Mouse (Mus musculus): ENCODE data around the gene Lypd5. TPM values are rescaled to one million over a fixed set of nuclear protein-coding genes. Genes with fewer than 3 reads are reported as not detected.

Gene Lypd5
- polyA plus RNA-seq, 1 experiment from 2014 or later = not detected

DNA sequence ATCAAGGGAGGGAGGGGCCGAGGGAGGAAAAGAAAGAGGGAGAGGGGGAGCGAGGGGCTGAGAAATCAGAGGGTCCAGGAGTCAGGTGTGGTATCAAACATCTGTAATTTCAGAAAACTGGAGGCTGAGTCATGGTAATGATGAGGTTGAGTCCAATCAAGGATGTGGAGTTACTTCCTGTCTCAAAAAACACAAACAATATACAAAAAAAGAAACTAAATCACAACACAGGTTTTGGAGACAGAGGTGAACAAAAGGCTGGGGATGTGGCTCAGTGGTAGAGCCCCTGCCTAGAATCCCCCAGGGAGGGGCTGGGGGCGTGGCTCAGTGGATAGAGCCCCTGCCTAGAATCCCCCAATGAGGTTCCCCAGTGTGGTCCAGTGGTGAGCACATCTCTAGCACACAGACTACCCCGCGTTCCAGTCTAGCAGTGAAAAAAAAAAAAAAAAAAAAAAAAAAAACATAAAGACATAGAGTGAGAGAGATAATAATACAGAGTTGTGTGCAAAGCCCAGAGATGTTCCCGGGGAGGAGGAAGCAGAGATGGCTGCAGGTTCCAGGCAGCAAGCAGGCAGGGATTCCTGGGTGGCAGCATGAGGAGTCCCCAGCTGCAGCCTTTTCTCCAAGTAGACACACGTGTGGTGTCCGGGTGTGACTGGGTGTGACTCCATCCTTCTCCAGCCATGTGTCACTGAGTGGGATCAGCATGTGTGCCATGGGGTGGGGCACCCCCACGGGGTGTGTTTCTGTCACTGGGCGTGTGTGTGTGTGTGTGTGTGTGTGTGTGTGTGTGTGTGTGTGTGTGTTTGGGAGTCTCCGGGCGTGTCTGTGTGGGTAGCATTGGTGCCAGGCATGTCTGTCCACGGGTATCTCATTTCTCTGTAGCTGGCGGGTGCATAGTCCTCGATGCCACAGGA, 18.0 kb downstream of the Lypd5 start:
- H3K27me3 ChIP-seq (ENCODE audit: control insufficient read depth, insufficient read depth, low read length) = no peaks in the 10 kb centered on the region; the same call in 1 of the 2 replicates
- DNase-seq (ENCODE audit: low spot score, missing footprints) = peak; percentile 12
- H3K9ac ChIP-seq (ENCODE audit: low read length) = no peak overlapping the region
- no peak overlapping the region for H3K4me3 ChIP-seq (ENCODE audit: low read depth, low read length)
- H3K27ac ChIP-seq (ENCODE audit: low read depth, low read length) = no peak overlapping the region
- 75% methylated on average over 15 of the region's 15 CpGs for WGBS
- H3K4me2 ChIP-seq = no peak overlapping the region
- no peak for ATAC-seq (ENCODE audit: low FRiP score)
- no peaks in the 10 kb centered on the region for H3K36me3 ChIP-seq (ENCODE audit: control insufficient read depth, insufficient read depth, low read length)
- no peaks in the 10 kb centered on the region for H3K4me1 ChIP-seq (ENCODE audit: control insufficient read depth, insufficient read depth, low read length)
- H3K9me3 ChIP-seq (ENCODE audit: control insufficient read depth, low read length) = no peaks in the 10 kb centered on the region

- ATAC-seq (ENCODE audit: low FRiP score) (no peak), DNase-seq (ENCODE audit: low spot score, missing footprints) (no peak)
- Histone ChIP-seq H3K36me3 (ENCODE audit: control insufficient read depth, insufficient read depth, low read length) (no peaks in the 10 kb centered on the region), H3K9ac (ENCODE audit: low read length) (no peak overlapping the region), H3K9me3 (ENCODE audit: control insufficient read depth, low read length) (no peaks in the 10 kb centered on the region), H3K27ac (ENCODE audit: low read depth, low read length) (no peak overlapping the region), H3K27me3 (ENCODE audit: control insufficient read depth, insufficient read depth, low read length) (no peaks in the 10 kb centered on the region; the same call in 1 of the 2 replicates), H3K4me1 (ENCODE audit: control insufficient read depth, insufficient read depth, low read length) (no peaks in the 10 kb centered on the region), H3K4me2 (no peak overlapping the region), H3K4me3 (ENCODE audit: low read depth, low read length) (no peak overlapping the region)
- WGBS = 74% methylated on average over 4 of the region's 4 CpGs
Measured at GRCm38 (mm10) chr7:24368226-24368625, 19.2 kb downstream of the Lypd5 start.

DNA sequence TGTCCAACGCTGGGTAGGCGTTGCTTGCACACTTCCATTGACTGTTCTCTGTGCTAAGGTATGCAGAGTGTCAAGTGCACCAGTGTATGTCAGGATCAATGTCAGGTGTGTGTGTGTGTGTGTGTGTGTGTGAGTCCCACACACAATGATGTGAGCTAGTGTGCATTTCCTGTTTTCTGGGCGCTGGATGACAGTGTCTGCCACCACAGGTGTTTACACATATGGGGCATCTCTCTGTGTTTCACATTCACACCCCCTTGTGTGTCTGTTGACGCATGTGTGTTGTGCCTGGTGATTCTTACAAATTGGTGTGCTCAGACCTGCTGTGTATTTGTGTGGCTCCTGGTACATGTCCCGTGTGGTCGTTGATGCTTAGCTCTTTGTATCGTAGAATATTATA, 19.9 kb downstream of the Lypd5 start:
- WGBS = 91% methylated on average over 7 of the region's 7 CpGs

DNA sequence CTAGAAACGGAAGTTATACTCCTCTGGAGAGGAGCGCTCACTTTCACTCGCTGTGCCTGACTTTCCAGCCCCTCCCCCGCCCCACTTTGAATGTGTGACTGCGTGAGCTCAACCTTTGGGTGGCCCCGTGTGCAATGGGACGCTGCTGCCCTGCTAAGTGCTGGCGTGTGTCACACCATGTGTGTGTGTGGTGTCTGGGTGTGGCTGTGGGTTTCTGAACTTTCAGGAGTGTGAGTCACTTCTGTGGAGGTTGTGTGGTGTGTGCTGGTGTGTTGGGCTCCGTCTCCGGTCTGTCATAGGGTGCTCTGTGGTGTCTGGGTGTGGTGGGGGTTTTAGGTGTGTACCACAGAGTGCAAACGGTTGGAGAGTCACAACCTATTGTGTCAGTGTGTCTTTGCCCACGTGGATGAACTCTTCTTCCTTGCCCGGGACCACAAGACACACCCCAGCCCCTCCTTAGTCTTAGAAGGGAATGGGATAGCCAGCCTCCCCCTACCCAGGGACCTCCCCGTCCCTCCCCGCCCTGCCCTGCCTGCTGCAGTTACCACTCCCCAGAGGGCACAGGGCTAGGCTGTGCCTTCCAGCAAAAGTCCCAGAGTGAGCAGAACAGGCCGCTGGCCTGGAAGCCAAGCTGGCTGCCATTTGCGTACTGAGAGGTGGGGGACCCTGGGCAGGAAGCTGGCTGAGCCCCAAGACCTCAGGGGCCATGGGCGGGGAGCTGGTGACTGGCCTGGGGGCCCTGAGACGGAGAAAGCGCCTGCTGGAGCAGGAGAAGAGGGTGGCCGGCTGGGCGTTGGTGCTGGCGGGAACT, 20.9 kb downstream of the Lypd5 start, which contains the start of gene Kcnn4:
Gene Kcnn4, plus strand, starts transcription at position 533 of the 811 bp plus-strand sequence.
- H3K4me3 ChIP-seq (ENCODE audit: low read depth, low read length) = no peak within 1 kb of the TSS
- ATAC-seq (ENCODE audit: low FRiP score) (no peak), DNase-seq (ENCODE audit: low spot score, missing footprints) (peak; percentile 72)
- 44% methylated on average over 23 of the region's 23 CpGs for WGBS
- H3K36me3 ChIP-seq (ENCODE audit: control insufficient read depth, insufficient read depth, low read length) = no peaks in the 10 kb centered on the region
- no peak within 1 kb of the TSS for H3K4me2 ChIP-seq
- H3K27me3 ChIP-seq (ENCODE audit: control insufficient read depth, insufficient read depth, low read length) = no peaks in the 10 kb centered on the region; the same call in 1 of the 2 replicates
- no peak within 1 kb of the TSS for H3K27ac ChIP-seq (ENCODE audit: low read depth, low read length)
- no peaks in the 10 kb centered on the region for H3K4me1 ChIP-seq (ENCODE audit: control insufficient read depth, insufficient read depth, low read length)
- no peaks in the 10 kb centered on the region for H3K9me3 ChIP-seq (ENCODE audit: control insufficient read depth, low read length)
- peak within 1 kb of the TSS; percentile 5; the same call in 1 of the 2 replicates for H3K9ac ChIP-seq (ENCODE audit: low read length)

More for the DNA sequence above, 19.9 kb downstream of the Lypd5 start:
- ATAC-seq (ENCODE audit: low FRiP score) = no peak
- Histone ChIP-seq H3K4me3 (ENCODE audit: low read depth, low read length) (no peak overlapping the region), H3K27ac (ENCODE audit: low read depth, low read length) (no peak overlapping the region), H3K4me1 (ENCODE audit: control insufficient read depth, insufficient read depth, low read length) (no peaks in the 10 kb centered on the region), H3K4me2 (no peak overlapping the region), H3K36me3 (ENCODE audit: control insufficient read depth, insufficient read depth, low read length) (no peaks in the 10 kb centered on the region), H3K9me3 (ENCODE audit: control insufficient read depth, low read length) (no peaks in the 10 kb centered on the region), H3K9ac (ENCODE audit: low read length) (no peak overlapping the region), H3K27me3 (ENCODE audit: control insufficient read depth, insufficient read depth, low read length) (no peaks in the 10 kb centered on the region; the same call in 1 of the 2 replicates)
- DNase-seq (ENCODE audit: low spot score, missing footprints) = peak; percentile 14

DNA sequence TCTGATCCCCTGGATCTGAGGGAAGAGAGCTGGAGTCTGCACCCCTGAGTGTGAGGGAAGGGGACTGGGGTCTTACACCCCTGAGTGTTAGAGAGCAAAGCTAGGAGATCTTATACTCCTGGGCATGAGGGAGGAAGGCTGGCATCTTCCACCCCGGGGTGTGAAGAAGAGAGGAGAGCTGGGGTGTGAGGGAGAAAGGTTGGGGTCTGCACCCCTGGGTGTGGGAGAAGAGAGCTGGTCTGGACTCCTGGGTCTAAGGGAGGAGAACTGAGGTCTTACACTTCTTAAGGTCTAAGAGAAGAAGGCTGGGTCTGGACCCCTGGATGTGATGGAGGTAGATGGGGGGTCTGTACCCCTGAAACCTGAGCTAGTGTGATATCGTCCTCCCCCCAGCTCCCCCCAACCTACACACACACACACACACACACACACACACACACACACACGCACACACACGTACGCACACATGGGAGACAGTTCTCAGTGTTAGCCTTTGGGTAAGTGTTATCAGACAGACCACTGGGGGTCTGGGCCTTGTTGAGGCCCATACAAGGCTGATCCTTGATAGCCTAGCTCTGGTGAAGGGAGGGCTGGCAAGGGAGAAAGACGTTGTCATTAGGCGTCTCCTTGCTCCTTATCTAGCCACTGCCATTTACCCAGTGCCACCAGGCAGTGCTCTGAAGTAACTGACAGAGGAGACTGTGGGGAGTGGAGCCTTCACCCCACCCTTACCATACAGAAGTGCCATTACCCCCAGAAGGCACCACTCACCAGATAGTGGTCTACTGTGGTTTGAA, 22.2 kb downstream of the Lypd5 start:
- Histone ChIP-seq H3K4me1 (ENCODE audit: control insufficient read depth, insufficient read depth, low read length) (no peaks in the 10 kb centered on the region), H3K27me3 (ENCODE audit: control insufficient read depth, insufficient read depth, low read length) (no peaks in the 10 kb centered on the region; the same call in 1 of the 2 replicates), H3K4me2 (no peak overlapping the region), H3K27ac (ENCODE audit: low read depth, low read length) (no peak overlapping the region), H3K36me3 (ENCODE audit: control insufficient read depth, insufficient read depth, low read length) (no peaks in the 10 kb centered on the region), H3K9me3 (ENCODE audit: control insufficient read depth, low read length) (no peaks in the 10 kb centered on the region), H3K9ac (ENCODE audit: low read length) (no peak overlapping the region), H3K4me3 (ENCODE audit: low read depth, low read length) (no peak overlapping the region)
- WGBS = 78% methylated on average over 6 of the region's 7 CpGs
- ATAC-seq (ENCODE audit: low FRiP score) (no peak), DNase-seq (ENCODE audit: low spot score, missing footprints) (peak; percentile 47)

GRCm38 (mm10) chr7:24371809-24372145, 22.8 kb downstream of the Lypd5 start:
- H3K4me3 ChIP-seq (ENCODE audit: low read depth, low read length) = no peak overlapping the region
- DNase-seq (ENCODE audit: low spot score, missing footprints) (no peak), ATAC-seq (ENCODE audit: low FRiP score) (no peak)

DNA sequence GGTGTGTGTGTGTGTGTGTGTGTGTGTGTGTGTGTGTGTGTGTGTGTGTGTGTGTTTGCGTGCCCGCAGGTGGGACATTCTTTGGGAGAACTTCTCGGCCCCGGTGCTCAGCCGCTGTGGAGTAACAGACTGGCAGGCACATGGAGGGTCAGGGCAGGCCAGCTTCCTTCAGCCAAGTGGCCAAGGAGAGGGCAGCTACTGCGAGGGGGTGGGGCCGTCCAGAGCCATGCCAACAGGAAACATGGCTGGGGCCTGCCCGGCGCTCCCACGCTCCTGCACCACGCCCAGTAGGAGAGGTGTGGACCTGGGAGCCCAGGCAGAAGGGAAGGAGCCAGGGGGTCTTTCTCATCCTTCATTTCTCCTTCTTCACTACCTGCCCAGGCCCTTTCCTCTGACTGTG, 23.3 kb downstream of the Lypd5 start:
- Histone ChIP-seq H3K9me3 (ENCODE audit: control insufficient read depth, low read length) (no peaks in the 10 kb centered on the region), H3K4me3 (ENCODE audit: low read depth, low read length) (no peak overlapping the region), H3K4me2 (no peak overlapping the region), H3K9ac (ENCODE audit: low read length) (no peak overlapping the region), H3K27ac (ENCODE audit: low read depth, low read length) (no peak overlapping the region), H3K27me3 (ENCODE audit: control insufficient read depth, insufficient read depth, low read length) (peaks cover under 1% of the 10 kb centered on the region; the same call in 1 of the 2 replicates), H3K36me3 (ENCODE audit: control insufficient read depth, insufficient read depth, low read length) (no peaks in the 10 kb centered on the region), H3K4me1 (ENCODE audit: control insufficient read depth, insufficient read depth, low read length) (no peaks in the 10 kb centered on the region; the same call in 1 of the 2 replicates)
- ATAC-seq (ENCODE audit: low FRiP score) (no peak), DNase-seq (ENCODE audit: low spot score, missing footprints) (no peak)
- WGBS = 87% methylated on average over 11 of the region's 11 CpGs

More at GRCm38 (mm10) chr7:24371809-24372145, 22.8 kb downstream of the Lypd5 start:
- Histone ChIP-seq H3K4me1 (ENCODE audit: control insufficient read depth, insufficient read depth, low read length) (no peaks in the 10 kb centered on the region), H3K27ac (ENCODE audit: low read depth, low read length) (no peak overlapping the region), H3K9me3 (ENCODE audit: control insufficient read depth, low read length) (no peaks in the 10 kb centered on the region), H3K4me2 (no peak overlapping the region), H3K9ac (ENCODE audit: low read length) (no peak overlapping the region), H3K36me3 (ENCODE audit: control insufficient read depth, insufficient read depth, low read length) (no peaks in the 10 kb centered on the region), H3K27me3 (ENCODE audit: control insufficient read depth, insufficient read depth, low read length) (no peaks in the 10 kb centered on the region; the same call in 1 of the 2 replicates)
- WGBS = 77% methylated on average over 3 of the region's 3 CpGs

DNA sequence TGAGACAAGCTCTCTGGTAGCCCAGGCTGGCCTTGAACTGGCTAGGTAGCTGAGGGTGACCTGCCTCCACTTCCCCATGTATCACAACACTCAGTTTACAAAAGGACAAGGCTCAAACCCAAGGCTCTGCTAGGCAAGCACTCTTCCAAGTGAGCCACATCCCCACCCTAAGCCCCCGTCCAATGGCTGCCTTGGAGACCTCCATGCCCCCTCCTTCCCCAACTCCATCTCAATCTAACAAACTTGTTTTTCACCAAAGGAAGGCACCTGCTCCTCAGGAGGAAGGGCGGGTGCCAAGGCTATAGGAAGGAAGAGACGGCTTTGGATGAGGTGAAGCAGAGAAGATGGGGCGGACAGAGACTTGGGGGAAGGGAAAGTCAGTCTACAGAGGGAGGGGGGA, 23.8 kb downstream of the Lypd5 start:
- WGBS = 69% methylated on average over 4 of the region's 4 CpGs
- Histone ChIP-seq H3K4me1 (ENCODE audit: control insufficient read depth, insufficient read depth, low read length) (no peaks in the 10 kb centered on the region; the same call in 1 of the 2 replicates), H3K27ac (ENCODE audit: low read depth, low read length) (no peak overlapping the region), H3K27me3 (ENCODE audit: control insufficient read depth, insufficient read depth, low read length) (peaks cover 3% of the 10 kb centered on the region; the same call in 1 of the 2 replicates), H3K9ac (ENCODE audit: low read length) (no peak overlapping the region), H3K4me3 (ENCODE audit: low read depth, low read length) (no peak overlapping the region), H3K4me2 (0 out of 2 replicates have a peak overlapping the region, but pooled peaks have one; percentile 8), H3K36me3 (ENCODE audit: control insufficient read depth, insufficient read depth, low read length) (no peaks in the 10 kb centered on the region), H3K9me3 (ENCODE audit: control insufficient read depth, low read length) (no peaks in the 10 kb centered on the region)
- ATAC-seq (ENCODE audit: low FRiP score) (no peak), DNase-seq (ENCODE audit: low spot score, missing footprints) (peak; percentile 26)

Measured in midbrain, embryonic 11.5 days (tissue).